Mouse (Mus musculus) olfactory bulb, adult 2 months (tissue): ENCODE results near the gene Ccr1l1. TPM values are rescaled to one million over a fixed set of nuclear protein-coding genes. Genes with fewer than 3 reads are reported as not detected.

Source experiments
- H3K27ac ChIP-seq: fragments of 200-500 bp; 2 replicates; pipeline ENCODE4 v1.5.1; 2012; ENCODE audit warnings: low read depth, low read length; ENCODE audit not compliant: insufficient read depth
- H3K4me1 ChIP-seq: fragments of 200-500 bp; 2 replicates; pipeline ENCODE4 v1.6.1; 2012; ENCODE audit warnings: low read length; ENCODE audit not compliant: control insufficient read depth, insufficient read depth
- H3K4me3 ChIP-seq: fragments of 200-500 bp; 2 replicates; pipeline ENCODE4 v1.5.1; 2012; ENCODE audit warnings: mild to moderate bottlenecking, low read depth, low read length, moderate library complexity; ENCODE audit not compliant: insufficient read depth
- CTCF ChIP-seq: fragments of 200-500 bp; IDR thresholded peaks from 2 replicates; pipeline ENCODE4 v1.5.1; 2012; ENCODE audit warnings: low read depth, mild to moderate bottlenecking, low read length, moderate library complexity; ENCODE audit not compliant: insufficient read depth
- POLR2A ChIP-seq: fragments of 200-500 bp; IDR thresholded peaks from 2 replicates; pipeline ENCODE4 v1.6.1; 2012; ENCODE audit warnings: mild to moderate bottlenecking, low read depth, low read length, moderate library complexity; ENCODE audit not compliant: insufficient read depth
- WGBS: fragments of 180-500 bp; shearing (Covaris S2); methylation state at CpG from one replicate; pipeline ENCODE4 v1.1.7; 2018; 5-methylcytosine and 5-hydroxymethylcytosine counted together
- polyA plus RNA-seq: library from polyadenylated mRNA; stranded (reverse); fragments of >200 nt; gene quantifications from 2 replicates; pipeline ENCODE4 v1.2.4, GENCODE M21; 2012; ENCODE audit warnings: low replicate concordance; ENCODE audit not compliant: missing spikeins, insufficient read depth, insufficient read length

Ccr1l1 gene
- polyA plus RNA-seq: not detected in 2 replicates

DNA sequence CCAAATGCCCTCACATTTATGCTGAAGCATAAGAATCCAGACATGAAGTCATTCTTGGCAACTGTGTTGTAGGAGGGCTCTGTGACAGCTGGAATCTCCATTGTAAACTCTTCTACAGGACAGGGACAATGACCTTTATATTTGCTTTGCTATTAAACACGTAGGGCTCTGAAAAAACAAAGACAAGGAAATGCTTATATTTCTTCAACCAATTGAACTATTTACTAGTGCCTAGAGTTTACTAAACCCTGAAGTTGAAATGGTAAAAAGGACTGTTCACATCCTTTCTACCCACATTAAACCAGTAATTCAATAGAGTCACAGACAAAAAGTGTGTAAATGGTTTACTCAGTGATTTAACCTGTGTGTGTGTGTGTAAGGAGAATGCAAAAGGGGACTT, at the start of gene Ccr1l1:
TSS of gene Ccr1l1 (minus strand) at position 101 of the 400 bp plus-strand sequence.
- Histone ChIP-seq H3K4me1 (no peaks in the 10 kb centered on the region), H3K27ac (no peak within 1 kb of the TSS), H3K4me3 (no peak within 1 kb of the TSS)
- WGBS: 57% methylated on average over 1 of the region's 1 CpGs
- TF ChIP-seq CTCF: no peak
- no peak for TF ChIP-seq POLR2A

DNA sequence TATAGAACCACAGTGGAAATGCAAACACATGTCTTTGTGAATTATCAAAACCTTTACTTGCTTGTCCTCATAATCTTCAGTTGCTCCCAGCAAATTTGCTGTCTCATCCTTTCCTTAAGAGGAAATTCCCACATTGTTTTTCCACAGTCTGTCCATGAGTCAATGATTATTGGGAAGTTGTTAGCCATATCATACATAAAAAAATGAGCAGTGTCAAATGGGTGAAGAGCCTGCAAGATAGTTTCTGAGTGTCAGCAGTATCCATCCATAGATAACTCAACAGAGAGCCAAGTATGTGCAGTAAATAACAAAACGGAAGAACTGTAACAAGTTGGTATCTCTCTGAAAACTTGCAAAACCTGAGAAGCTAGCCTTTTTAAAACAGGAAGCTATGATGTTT, 43.5 kb upstream of the Ccr1l1 start, which contains the start of gene Ccr3:
TSS of gene Ccr3 (plus strand) at position 301 of the 400 bp plus-strand sequence.
- 96% methylated on average over 1 of the region's 1 CpGs for WGBS
- Histone ChIP-seq H3K4me1 (no peaks in the 10 kb centered on the region), H3K27ac (no peak within 1 kb of the TSS), H3K4me3 (no peak within 1 kb of the TSS)
- TF ChIP-seq CTCF: no peak
- no peak for TF ChIP-seq POLR2A

DNA sequence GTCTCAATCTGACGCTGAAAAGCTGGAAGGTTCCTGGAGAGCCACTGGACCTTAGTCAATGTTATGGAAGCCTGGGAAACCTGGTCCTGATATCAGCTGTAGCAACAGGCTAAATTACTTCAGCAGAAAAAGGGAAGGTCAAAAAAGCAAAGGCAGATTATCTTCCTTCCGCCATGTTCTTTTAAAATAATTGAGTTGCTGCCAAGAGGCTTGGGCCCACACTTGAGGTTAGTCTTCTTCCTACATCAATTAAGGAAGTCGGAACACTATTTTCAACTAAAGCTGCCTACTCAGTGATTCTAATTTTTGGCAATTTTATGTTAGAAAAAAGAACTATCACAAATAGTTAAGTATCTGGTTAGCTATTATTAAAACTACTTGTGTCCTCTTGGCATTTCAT, 41.7 kb upstream of the Ccr1l1 start:
- TF ChIP-seq CTCF: no peak
- TF ChIP-seq POLR2A: no peak
- H3K4me1 ChIP-seq: no peaks in the 10 kb centered on the region
- 92% methylated on average over 3 of the region's 3 CpGs for WGBS
- H3K4me3 ChIP-seq: no peak overlapping the region
- no peak overlapping the region for H3K27ac ChIP-seq

DNA sequence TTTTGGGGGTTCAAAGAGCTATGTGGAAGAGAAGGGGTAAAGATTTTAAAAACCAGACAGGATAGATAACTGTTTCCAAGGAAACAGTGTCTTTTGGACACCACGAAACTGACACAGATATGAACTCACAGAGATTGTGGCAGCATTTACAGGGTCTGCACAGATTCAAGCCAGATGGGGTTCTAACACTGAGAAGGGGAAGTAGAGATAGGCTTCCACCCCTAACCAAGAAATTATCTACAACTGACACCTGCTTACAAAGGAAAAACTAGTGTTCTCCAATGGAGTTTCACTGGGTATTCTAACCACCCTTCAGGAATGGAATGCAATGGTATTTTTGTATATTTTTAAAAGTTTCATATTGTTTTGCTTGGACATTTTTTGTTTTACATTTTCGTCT, 37.8 kb upstream of the Ccr1l1 start:
- TF ChIP-seq CTCF: no peak
- no peak for TF ChIP-seq POLR2A
- Histone ChIP-seq H3K4me1 (no peaks in the 10 kb centered on the region), H3K4me3 (no peak overlapping the region), H3K27ac (no peak overlapping the region)
- WGBS: 79% methylated on average over 2 of the region's 2 CpGs

DNA sequence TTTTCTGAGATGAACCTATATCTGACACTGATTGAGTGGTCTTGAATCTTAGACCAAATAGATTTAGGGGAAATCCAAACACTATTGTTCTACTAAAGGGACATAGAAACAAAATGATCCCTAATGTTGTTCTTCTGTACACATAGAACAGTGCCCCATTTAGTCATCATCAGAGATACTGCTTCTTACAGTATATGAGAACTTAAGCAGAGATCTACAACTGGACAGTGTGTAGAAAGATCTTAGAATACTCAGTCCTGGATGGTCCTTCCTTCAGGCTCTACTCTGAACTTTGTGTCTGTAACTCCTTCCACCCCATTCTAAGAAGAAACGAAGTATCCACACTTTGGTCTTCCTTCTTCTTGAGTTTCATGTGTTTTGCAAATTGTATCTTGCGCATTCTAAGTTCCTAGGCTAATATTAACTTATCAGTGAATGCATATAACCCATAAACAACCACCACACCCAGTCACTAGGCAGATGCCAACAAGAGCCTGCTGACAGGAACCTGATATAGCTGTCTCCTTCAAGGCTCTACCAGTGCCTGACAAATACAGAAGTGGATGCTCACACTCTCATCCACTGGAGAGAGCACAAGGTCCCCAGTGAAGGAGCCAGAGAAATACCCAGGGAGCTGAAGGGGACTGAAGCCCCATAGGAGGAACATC, 36.9 kb upstream of the Ccr1l1 start:
- no peak for TF ChIP-seq POLR2A
- no peak for TF ChIP-seq CTCF
- Histone ChIP-seq H3K4me3 (no peak overlapping the region), H3K4me1 (no peaks in the 10 kb centered on the region), H3K27ac (no peak overlapping the region)
- WGBS: 85% methylated on average over 2 of the region's 2 CpGs

DNA sequence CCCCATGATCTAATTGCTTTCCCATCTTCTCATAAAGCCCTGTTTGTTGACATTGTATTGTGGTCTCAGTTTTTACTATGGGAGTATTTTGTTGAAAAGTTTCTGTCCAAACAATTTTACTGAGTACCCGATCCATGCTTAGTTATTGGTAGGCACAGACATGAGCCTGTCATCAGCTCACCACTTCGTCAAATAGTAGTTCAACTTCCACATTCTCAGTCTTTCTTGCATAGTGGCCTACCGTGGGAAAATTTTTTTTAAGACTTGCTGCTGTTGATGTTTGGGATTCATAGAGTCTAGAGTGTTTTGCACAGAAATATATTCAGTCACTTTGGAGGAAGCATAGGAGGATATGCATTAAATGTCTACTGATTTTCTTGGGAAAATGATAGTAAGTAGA, 35.1 kb upstream of the Ccr1l1 start:
- Histone ChIP-seq H3K4me1 (no peaks in the 10 kb centered on the region), H3K27ac (no peak overlapping the region), H3K4me3 (no peak overlapping the region)
- TF ChIP-seq POLR2A: no peak
- WGBS: 84% methylated on average over 3 of the region's 3 CpGs

DNA sequence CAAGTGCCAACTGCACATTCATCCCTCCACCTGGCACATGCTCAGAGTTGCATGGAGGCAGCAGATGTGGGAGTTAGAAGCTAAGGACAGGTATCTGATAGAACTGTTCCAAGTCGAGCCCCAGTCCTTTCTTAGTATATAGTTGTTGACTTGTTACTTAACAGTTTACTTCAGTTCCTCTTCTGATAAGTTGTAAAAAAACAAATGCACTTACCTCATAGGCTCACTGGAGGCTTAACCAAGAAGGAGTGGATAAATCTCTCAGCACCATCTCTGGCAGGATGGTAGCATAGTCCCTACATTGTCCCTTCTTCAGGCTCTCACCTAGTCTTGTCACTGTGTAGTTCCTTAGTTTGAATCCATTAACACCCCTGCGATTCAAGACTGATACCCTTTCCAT, 34.5 kb upstream of the Ccr1l1 start:
- Histone ChIP-seq H3K4me3 (no peak overlapping the region), H3K4me1 (no peaks in the 10 kb centered on the region), H3K27ac (no peak overlapping the region)
- WGBS: 76% methylated on average over 2 of the region's 2 CpGs
- TF ChIP-seq POLR2A (no peak), CTCF (no peak)

DNA sequence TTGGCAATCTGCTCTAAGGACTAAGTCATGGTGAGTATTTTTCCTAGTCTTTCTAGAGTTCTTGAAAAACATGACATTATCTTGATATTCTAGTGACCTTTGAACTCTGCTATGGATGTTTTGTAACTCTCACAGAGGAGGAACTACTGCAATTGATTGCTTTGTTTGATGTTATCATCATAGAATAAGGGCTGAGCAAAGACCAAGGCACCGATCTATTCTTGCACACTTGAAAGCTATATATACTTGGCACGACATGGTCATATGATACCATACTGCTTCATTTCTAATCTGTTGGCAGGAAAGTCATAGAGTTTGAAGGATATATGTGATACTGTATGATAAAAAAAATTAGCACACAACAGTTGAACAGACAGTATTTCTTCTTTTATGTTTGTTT, 21.6 kb upstream of the Ccr1l1 start:
- H3K4me1 ChIP-seq: no peaks in the 10 kb centered on the region
- 92% methylated on average over 2 of the region's 2 CpGs for WGBS
- no peak overlapping the region for H3K4me3 ChIP-seq
- H3K27ac ChIP-seq: no peak overlapping the region
- TF ChIP-seq CTCF: no peak
- TF ChIP-seq POLR2A: no peak

DNA sequence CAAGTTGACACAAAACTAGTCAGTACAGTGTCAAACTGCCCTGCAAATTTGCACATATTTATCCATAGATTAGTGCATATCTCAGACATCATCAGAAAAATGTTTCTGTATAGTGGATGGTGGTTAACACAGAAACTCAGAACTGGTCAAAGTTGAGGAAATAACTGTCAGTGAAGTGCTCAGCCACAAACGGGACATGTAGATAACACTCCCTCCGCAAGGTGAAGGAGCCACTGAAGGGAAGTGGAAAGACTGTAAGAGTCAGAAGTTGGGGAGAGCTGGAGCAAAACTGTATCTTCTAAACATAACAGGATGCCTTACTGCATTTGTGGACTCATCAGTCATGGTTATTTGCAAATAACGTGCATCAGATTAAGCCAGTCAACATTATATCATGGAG, 19.5 kb upstream of the Ccr1l1 start:
- TF ChIP-seq CTCF (no peak), POLR2A (no peak)
- no peaks in the 10 kb centered on the region for H3K4me1 ChIP-seq
- WGBS: 83% methylated on average over 3 of the region's 3 CpGs
- no peak overlapping the region for H3K4me3 ChIP-seq
- no peak overlapping the region for H3K27ac ChIP-seq
